Mouse (Mus musculus) right cerebral cortex, postnatal 14 days (tissue): Measurements from ENCODE around the gene Nfasc.

Experiments used
- DNase-seq: peaks from one replicate; pipeline ENCODE4 v3.0.0; 2022

Gene Nfasc

GRCm38 (mm10) chr1:132581845-132582839, 159.5 kb downstream of the Nfasc start:
- no peak for DNase-seq

GRCm38 (mm10) chr1:132580063-132580462, 161.5 kb downstream of the Nfasc start:
- DNase-seq = no peak

DNA sequence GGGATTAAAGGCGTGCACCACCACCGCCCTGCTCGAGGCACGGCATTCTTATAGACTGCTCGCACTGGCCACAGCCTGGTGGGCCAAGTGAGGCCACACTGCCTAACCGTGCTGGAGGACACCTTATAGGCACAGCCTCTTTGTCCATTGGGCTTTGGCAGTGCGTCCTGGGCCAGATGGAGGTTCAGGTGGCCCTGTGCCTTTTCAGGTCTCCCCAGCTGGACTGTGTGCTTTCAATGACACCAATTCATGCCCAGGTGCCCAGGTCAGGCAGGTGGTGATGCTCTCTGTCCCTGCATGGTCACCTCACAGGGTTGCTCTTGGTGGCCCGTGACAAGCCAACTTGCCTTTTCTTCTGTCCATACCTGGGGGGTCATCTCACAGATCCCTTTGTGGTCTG, 164.8 kb downstream of the Nfasc start:
- DNase-seq = no peak

- no peak for DNase-seq
Measured at GRCm38 (mm10) chr1:132572851-132573250, 168.7 kb downstream of the Nfasc start.

- DNase-seq = no peak
Measured at GRCm38 (mm10) chr1:132571613-132572012, 170.0 kb downstream of the Nfasc start.

GRCm38 (mm10) chr1:132570906-132571305, 170.7 kb downstream of the Nfasc start:
- DNase-seq = no peak

DNA sequence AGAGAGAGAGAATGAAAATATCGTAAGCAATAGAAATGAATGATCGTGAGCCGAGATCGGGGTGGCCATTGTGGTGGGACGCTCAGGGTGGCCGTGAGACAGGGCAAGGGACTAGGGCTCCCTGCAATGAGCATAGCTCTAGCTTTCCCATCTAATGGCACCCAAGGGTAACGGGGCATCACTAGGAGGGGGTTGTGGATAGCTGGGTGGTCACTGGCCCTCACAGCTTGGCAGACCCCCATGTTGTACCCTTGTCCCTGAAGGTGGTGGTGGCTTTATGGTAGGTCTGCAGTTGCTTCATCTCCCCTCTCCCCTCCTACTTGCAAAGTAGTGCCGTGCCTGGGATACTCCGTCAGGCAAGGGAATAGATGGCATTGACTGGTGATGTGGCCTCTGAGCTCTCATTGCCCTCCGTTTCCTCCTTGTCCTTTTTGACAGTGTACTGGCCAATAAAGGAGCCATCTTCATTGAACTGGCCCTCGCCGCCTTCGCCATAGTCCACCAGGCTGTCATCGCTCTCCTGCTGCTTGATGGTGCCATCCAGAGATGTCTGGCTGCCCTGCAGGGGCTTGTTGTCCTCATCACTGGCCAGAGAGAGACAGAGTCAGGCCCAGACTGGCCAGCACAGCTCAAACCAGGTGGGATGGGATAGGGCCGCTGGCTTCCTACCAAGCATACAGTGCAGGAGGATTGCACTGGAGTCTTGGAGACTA, 171.4 kb downstream of the Nfasc start:
- no peak for DNase-seq

GRCm38 (mm10) chr1:132569516-132569915, 172.1 kb downstream of the Nfasc start:
- DNase-seq = no peak

DNA sequence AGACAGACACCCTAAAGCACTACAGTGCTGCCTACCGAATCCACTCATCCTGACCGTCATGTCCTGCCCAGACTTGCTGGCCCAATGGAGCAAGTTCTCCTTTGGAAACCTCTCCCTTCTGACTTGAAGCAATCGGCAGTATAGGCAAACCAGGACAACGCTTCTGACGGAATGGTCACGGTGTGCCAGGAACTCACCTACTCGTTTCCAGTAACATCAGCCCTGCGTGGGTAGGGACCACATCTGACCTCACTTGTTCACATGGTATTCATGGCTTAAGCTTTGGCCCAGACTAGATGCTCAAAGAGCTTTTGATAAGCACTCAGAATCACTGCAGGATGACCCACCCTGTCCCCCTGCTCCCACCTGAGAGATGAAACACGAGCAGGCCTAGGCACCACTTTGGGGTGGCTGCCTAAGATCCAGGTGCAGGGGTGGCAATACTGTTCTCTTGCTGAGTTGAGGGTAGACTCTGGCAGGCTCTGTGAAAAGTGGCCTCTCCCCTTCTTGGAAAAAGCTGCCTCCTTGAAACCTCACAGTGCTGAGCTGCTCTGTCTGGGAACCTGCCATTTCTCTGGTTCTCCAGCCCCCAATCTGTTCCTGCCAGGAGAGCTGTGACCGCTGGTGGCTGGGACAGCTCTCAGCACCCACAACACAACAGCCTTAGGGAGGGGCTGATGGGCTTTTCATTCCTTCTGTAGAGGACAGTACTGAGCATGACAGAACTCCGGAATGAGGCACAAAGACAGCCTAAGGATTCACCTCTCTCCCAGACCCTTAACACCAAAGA, 174.1 kb downstream of the Nfasc start:
- no peak for DNase-seq

GRCm38 (mm10) chr1:132565766-132566165, 175.8 kb downstream of the Nfasc start:
- DNase-seq = no peak

GRCm38 (mm10) chr1:132564946-132565345, 176.7 kb downstream of the Nfasc start:
- DNase-seq = no peak

GRCm38 (mm10) chr1:132562337-132562795, 179.2 kb downstream of the Nfasc start:
- no peak for DNase-seq

DNA sequence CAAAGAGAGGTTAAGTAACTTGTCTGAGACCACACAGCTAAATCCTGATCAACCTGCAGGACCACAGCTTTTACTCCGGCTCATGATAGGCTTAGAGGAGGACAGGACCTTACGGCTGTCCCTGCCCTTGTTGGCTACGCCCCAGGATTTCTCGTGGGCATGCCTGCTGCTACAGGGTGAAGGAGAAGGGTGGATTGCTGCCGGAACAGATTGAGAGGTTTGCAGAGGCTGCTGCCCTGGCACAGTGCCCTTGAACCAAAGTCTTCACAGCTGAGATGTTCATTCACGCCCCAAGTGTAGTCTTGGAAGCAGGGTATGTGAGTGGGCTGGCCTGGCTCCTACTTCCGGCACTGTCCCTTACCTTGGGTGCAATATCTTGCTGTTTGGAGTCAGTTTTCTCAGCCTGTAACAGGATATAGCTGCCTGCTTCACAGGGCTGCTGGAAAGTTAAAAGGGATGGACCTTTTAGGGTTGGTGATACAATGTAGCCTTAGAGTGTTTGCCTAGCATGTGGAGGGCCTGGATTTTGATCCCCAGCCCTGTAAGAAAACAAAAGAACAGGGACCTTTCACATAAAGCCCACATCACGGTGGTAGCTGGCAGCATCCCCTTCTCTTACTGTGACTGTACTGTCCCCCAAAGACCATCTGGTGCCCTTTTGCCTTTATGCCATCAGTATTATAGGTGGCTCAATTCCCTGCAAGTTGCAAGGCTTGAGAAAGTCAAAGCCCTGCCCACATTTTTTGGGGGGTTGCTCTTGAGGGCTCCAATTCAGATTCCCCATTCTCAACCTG, 180.5 kb downstream of the Nfasc start:
- DNase-seq = no peak

GRCm38 (mm10) chr1:132559045-132559444, 182.6 kb downstream of the Nfasc start:
- DNase-seq = no peak

- DNase-seq = peak; percentile 68
Measured at GRCm38 (mm10) chr1:132557901-132558631, 183.5 kb downstream of the Nfasc start.

GRCm38 (mm10) chr1:132543789-132544188, 197.8 kb downstream of the Nfasc start:
- no peak for DNase-seq

- DNase-seq = peak; percentile 72
Measured at GRCm38 (mm10) chr1:132542762-132543306, 198.8 kb downstream of the Nfasc start, which contains the start of gene Cntn2. TSS of gene Cntn2 (minus strand) at chr1:132543256.

DNA sequence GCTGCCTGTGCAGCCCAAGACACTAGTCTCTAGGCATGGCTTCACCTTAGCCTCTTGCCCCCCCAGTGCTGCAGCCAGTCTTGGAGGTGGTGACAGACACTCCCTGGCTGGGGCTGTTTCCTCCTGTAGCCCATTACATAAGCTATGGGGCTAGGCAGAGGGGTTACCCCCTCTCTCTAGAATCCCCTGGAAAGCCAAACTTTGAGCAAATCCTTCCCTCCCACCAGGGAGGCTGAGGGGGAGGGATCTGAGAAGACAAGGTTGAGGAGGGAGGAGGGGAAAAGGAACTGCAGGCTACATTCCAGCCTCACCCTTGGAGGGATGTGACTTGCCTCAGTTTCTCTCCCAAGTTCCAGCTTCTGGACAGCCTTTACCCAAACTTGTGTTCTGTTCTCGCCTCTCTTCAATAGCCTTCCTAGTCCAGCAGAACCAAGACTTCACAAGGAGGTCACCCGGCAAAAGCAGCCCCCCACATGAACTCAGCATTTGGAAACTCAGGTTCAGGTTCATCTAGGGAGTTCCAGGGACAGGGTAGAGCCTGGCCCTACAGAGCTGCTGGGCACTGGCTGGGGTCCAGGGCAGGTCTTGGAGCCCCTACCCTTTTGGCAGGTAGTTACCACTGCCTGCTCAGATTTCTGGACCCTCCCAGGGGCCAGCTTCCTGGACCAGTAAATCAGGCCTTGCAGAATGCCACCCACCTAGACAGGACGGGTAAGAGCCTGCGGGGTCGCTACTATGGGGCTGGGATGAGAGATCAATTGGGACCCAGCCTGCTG, 199.6 kb downstream of the Nfasc start:
- no peak for DNase-seq

DNA sequence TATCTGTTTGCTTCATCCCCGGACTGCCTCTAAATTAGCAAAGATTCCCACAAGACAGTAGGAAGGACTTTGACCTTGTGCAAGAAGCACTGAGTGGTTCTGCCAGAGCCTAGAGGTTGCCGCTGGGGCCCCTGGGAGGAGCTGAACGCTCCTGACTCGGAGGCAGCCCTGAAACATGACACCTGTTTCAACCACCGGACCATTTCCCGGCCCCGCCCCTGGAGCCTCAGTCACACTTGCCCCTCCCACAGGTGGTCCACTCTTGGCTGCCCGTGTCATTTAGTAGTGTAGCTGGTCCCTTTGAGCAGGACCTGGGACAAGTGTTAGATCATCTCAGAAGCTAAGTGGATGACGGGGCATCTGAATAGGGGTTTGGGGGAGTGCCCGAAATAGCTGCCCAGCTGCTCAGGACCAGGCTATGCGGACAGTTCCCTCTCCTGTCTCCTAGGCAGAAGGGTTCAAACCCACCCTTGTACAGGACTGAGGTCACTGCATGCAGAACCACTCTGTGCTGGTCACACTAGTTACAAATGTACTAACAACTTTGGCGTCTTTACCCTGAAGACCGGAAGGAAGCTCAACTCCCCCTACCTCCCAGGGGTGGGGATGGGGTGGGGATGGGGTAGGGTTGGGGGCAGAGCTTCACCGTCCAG, 200.3 kb downstream of the Nfasc start:
- no peak for DNase-seq

GRCm38 (mm10) chr1:132540701-132541100, 200.9 kb downstream of the Nfasc start:
- no peak for DNase-seq
